Mouse (Mus musculus) kidney, postnatal 36 days (tissue): ENCODE results near the gene Olfr1499.
"Not testable (repeated sequence)": the region's sequence is repeated elsewhere in the genome, so short reads cannot be mapped to it uniquely, and the experiment has no call there.

Experiments used
- DNase-seq, 2 experiments: peaks; one replicate each; pipeline ENCODE4 v3.0.0; 2021 to 2022; ENCODE audit warnings: mixed read lengths in 2 of 2

Olfr1499 gene

DNA sequence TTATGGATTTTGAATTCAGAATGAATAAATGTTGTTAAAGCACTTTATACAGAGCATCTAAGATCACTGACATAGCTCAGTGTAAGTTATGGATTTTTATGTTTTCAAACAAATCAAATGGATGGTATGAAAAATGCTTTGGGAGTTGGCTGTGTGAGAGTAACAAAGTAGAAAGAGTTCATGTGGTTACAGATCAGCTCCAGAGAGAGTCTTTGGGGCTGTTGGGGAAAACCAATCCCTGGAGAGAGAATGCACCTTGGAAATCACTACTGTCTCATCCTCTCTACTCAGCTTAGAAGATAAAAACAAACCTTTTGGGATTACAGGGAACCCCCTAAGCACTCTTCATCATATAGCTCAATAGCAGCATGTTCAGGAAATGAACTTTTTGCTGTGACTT lies at the start of gene Olfr1499:
Gene Olfr1499 (minus strand): TSS at position 101 of the 400 bp plus-strand sequence.
- DNase-seq: no peak

DNA sequence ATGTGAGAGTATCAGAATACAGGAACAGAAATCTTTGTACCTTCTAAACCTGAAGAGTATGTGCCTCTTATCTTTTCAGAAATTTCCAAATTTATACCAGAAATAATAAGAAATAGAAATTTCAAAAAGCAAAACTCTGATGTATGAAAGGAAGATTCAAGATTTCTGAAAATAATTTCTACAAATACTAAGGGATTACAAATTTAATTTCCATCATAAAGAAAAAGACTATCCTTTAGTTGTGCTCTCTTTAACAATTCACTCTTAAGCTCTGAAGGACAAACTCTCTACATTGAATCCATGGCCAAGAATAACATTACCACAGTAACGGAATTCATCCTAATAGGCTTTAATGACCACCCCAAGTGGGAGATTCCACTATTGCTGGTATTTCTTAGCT lies 42.2 kb upstream of the Olfr1499 start, which contains the start of gene Olfr1502:
Gene Olfr1502 (plus strand): TSS at position 301 of the 400 bp plus-strand sequence.
- DNase-seq: no peak

DNA sequence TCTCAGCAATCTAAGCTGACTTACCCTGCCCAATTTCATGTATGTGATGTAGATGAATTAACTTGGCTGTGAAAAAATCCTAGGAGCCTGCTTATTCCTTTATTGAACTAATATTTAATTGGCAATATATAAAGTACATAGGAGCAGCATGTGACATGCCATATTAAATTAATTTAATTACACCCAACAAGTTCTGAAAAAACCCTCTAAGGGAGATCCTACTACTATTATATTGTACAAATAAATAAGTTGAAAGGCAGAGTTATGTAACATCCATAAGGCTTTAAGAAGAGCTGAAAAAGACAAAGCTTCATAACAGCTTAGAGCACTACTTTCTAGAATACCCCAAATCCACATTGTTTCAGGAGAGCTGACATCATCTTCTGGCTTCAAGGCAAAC lies 31.3 kb upstream of the Olfr1499 start, which contains the start of gene Olfr1501:
Gene Olfr1501 (minus strand): TSS at position 101 of the 400 bp plus-strand sequence.
- not testable (repeated sequence) for DNase-seq

DNA sequence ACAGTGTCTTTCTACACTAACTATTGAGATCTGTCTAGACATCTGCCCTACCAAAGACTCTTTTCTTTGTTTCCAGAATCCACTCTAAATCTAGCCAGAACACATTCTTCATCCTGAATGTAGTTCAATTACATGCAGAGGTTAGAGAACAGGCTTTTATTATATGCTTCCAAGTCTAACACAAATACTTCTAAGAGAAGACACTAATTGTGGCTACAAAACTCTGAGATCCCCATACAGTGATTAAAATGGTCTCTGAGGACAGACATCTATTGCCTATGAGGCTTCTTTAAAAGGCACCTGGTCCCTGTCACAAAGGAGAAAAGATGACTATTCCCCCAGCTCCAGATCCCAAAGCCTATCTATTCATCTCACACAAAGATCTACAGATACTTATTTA lies 11.1 kb upstream of the Olfr1499 start, which contains the start of gene Olfr1500:
Gene Olfr1500 (minus strand): TSS at position 101 of the 400 bp plus-strand sequence.
- no peak for DNase-seq

DNA sequence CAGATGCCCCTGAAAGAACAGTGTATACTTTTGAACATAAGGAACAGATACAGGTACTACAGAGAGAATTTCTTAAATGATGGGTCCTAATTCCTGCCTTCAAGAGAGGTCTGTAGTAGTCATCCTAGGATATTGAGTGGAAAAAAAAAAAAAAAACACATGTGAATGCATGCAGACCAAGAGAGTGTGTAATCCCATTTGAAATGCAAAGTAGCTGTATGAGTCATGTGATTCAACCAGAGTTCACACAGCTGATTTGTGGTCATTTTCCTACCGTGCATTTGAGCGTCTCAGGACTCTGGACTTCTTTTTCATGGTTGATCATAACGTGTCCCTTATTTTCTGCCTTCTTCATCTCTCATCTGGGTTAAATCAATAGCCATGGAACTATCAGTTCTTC lies 9.2 kb upstream of the Olfr1499 start:
- DNase-seq: no peak

DNA sequence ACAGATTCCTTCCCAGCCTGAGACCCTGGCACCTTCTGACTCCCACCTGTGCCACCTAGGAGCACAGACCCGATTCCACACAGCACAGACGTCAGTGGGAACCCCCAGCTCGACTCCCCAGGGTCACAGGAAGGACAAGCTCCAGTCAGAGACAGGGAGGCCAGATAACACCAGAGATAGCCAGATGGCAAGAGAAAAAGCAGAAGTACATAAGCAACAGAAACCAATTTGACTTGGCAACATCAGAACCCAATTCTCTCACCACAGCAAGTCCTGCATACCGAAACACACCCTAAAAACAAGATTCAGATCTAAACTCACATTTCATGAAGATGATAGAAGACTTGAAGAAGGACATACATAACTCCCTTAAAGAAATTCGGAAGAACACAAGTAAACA lies 1.6 kb upstream of the Olfr1499 start:
- DNase-seq: no peak

DNA sequence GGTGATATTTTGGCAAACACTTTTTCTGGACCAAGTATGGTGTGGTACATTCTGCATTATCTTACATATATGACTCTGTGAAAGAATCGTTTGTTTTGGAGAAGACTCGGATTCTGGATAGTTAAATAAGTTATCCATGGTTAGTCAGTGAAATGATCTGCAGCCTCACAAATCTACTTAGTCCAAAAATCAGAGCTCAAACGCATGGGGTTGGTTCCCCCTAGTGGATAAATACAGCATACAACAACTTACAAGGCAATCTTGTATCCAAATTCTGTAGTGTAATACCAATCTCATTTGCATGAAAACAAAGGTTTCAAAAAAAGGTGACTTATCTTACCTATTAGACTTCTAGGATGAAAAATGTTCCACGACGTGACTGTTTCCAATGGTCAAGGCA lies 420 bp downstream of the Olfr1499 start:
- DNase-seq: no peak

DNA sequence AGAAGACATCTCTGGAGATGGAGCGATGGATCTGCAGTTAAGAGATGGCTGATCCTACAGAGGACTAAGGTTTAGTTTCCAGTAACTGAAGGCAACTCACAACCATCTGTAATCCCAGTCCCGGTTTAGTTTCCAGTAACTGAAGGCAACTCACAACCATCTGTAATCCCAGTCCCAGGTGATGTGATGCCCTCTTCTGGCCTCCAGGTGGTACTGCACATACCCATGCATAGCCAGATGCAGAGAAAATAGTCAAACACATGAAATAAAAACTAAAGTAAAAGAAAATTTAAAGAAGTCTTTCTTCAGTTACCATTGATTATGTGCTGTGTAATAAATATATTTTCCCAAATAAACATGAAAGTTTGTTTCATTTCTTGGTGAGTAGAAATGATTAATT lies 6.4 kb downstream of the Olfr1499 start:
- no peak for DNase-seq

DNA sequence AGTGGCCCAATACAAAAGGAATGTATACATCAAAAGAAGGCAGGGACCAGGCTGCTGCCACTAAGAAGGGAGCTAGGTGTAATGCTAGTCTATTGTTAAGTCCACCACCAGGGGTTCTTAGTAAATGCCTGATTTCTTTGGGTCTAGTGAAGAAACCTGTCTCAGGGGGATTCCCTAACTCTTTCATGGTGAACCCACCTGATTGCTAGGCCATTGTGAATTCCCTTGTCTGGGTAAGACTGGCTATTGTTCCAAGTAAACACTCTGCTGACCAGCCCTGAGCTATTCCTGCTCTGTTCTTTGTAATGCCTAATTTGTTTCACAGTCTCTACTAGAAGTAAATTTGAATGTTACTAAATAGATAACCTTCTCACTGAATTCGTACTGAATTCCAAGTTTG lies 13.8 kb downstream of the Olfr1499 start:
- not testable (repeated sequence) for DNase-seq

DNA sequence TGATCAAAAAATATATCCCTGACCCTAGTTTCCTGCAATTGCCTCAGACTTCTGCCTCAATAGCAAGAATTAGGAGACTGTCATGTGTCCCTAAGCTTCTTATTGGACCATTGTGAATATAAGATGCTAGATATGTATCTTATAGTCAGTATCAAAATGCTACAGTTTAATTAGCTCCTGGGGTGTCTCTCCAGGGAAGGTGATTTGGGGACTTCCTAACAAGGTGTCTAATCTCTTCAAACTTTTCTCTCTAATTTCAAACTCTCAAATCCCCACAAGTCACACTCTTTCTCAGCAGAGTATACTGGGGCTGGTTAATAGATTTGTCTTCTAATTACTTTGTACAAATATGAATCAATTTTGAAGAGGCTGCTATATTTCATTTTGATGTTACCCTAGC lies 21.1 kb downstream of the Olfr1499 start, which contains the start of gene Olfr1497:
Gene Olfr1497 (minus strand): TSS at position 101 of the 400 bp plus-strand sequence.
- no peak for DNase-seq

DNA sequence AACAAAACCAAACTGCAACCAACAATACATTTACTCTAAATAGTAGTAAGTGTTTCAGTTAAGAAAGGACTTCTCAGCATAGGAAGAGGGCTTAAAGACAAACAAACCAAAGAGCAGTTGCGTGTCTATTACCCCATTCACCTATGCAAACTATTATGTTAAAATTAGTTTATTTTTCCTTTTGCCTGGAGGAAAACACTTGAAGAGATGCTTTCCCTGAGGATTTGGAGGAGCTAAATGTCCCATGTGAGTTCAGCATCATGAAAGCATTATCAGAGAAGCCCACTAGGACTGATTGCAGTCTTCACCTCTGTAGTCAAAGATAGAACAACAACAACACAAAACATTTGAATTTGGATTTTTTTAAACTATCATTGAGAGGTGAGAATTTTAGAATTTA lies 41.7 kb downstream of the Olfr1499 start, which contains the start of gene Olfr1496:
Gene Olfr1496 (plus strand): TSS at position 301 of the 400 bp plus-strand sequence.
- no peak for DNase-seq

DNA sequence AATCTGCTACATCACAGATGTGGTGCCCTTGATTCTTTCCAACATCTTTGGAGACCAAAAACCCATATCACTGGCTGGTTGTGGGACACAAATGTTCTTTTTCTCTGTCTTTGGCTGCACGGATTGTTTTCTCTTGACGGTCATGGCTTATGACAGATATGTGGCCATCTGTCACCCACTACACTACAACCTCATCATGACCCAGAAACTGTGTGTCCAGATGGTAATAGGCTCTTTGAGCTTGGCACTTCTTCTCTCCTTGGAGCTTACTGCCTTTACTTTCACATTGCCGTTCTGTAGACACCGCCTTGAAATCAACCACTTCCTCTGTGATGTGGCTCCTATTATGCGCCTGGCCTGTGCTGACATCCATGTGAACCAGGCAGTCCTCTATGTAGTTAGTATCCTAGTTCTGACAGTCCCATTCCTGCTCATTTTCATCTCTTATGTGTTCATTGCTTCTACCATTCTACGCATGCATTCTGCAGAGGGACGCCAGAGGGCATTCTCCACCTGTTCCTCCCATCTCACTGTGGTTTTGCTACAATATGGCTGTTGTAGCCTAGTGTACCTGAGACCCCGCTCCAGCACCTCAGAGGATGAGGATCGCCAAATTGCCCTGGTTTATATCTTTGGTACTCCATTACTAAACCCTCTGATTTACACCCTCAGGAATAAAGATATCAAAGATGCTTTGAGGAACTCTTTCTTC lies 50.5 kb downstream of the Olfr1499 start:
- no peak for DNase-seq

DNA sequence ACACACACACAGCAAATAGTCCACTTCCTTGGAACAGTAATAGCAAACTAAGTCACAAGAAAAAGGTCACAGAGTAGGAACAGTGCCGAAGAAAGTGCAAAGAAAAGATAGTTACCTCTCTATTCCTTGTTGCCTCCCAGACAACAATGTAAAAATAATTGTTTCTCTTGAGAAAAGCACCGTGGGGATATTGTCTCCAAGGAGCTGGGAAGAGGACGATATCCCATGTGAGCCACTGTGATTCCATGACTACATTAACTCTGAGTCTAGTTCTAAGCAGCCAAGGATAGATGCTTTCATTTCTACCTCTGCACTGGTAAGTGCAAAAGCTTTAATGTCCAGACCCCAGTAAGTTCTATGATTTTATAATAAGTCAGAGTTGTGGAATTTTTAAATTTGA lies 54.9 kb downstream of the Olfr1499 start, which contains the start of gene Olfr1495:
Gene Olfr1495 (plus strand): TSS at position 301 of the 400 bp plus-strand sequence.
- no peak for DNase-seq
